Mouse (Mus musculus): Measurements from ENCODE around the gene Ifit2. TPM values are rescaled to one million over a fixed set of nuclear protein-coding genes. Genes with fewer than 3 reads are reported as not detected.
"Not testable (repeated sequence)": the region's sequence is repeated elsewhere in the genome, so short reads cannot be mapped to it uniquely, and the experiment has no call there.

Gene Ifit2
- polyA plus RNA-seq, 1 experiment from 2014 or later, result 2.5 TPM

- Histone ChIP-seq H3K36me3 (ENCODE audit: control insufficient read depth, insufficient read depth, low read length) (no peaks in the 10 kb centered on the region), H3K4me2 (replicated peaks; ENCODE audit: low read depth) (no peak overlapping the region), H3K4me1 (replicated peaks; ENCODE audit: control insufficient read depth, insufficient read depth) (no peaks in the 10 kb centered on the region), H3K9ac (ENCODE audit: low read length) (no peak overlapping the region), H3K9me3 (ENCODE audit: control insufficient read depth, low read length) (no peaks in the 10 kb centered on the region), H3K4me3 (ENCODE audit: low read depth, low read length) (no peak overlapping the region), H3K27me3 (ENCODE audit: control insufficient read depth, insufficient read depth, low read length) (no peaks in the 10 kb centered on the region), H3K27ac (replicated peaks) (no peak overlapping the region)
- TF ChIP-seq CTCF (IDR thresholded peaks at IDR 0.05; ENCODE audit: low read depth) (no peak), EP300 (optimal IDR thresholded peaks at IDR 0.05) (no peak)
- 69% methylated on average over 1 of the region's 1 CpGs for WGBS
- DNase-seq (ENCODE audit: low spot score), result no peak
- no peak for ATAC-seq (ENCODE audit: low FRiP score, low TSS enrichment)
Measured at GRCm38 (mm10) chr19:34577121-34577520, 26.6 kb downstream of the Ifit2 start.

- H3K27ac ChIP-seq (replicated peaks); H3K27me3 ChIP-seq (ENCODE audit: control insufficient read depth, insufficient read depth, low read length); DNase-seq (ENCODE audit: low spot score); H3K4me3 ChIP-seq (ENCODE audit: low read depth, low read length); H3K36me3 ChIP-seq (ENCODE audit: control insufficient read depth, insufficient read depth, low read length); H3K9me3 ChIP-seq (ENCODE audit: control insufficient read depth, low read length); H3K4me2 ChIP-seq (replicated peaks; ENCODE audit: low read depth); H3K4me1 ChIP-seq (replicated peaks; ENCODE audit: control insufficient read depth, insufficient read depth); H3K9ac ChIP-seq (ENCODE audit: low read length): not testable (repeated sequence)
- peak; percentile 65 for ATAC-seq (ENCODE audit: low FRiP score, low TSS enrichment)
- WGBS, result 79% methylated on average over 2 of the region's 2 CpGs
Measured at GRCm38 (mm10) chr19:34582696-34583095, 32.2 kb downstream of the Ifit2 start.

GRCm38 (mm10) chr19:34583126-34583766 lies 32.8 kb downstream of the Ifit2 start, which contains the start of gene Ifit3:
Gene Ifit3 (plus strand): TSS chr19:34583531.
- not testable (repeated sequence) for H3K27ac ChIP-seq (replicated peaks); H3K36me3 ChIP-seq (ENCODE audit: control insufficient read depth, insufficient read depth, low read length); DNase-seq (ENCODE audit: low spot score); H3K9ac ChIP-seq (ENCODE audit: low read length); H3K4me1 ChIP-seq (replicated peaks; ENCODE audit: control insufficient read depth, insufficient read depth); H3K4me3 ChIP-seq (ENCODE audit: low read depth, low read length); H3K9me3 ChIP-seq (ENCODE audit: control insufficient read depth, low read length); H3K4me2 ChIP-seq (replicated peaks; ENCODE audit: low read depth); H3K27me3 ChIP-seq (ENCODE audit: control insufficient read depth, insufficient read depth, low read length)
- peak; percentile 84 for ATAC-seq (ENCODE audit: low FRiP score, low TSS enrichment)
- 38% methylated on average over 2 of the region's 2 CpGs for WGBS

GRCm38 (mm10) chr19:34585740-34586458 lies 35.4 kb downstream of the Ifit2 start:
- H3K27ac ChIP-seq (replicated peaks); H3K4me2 ChIP-seq (replicated peaks; ENCODE audit: low read depth); H3K27me3 ChIP-seq (ENCODE audit: control insufficient read depth, insufficient read depth, low read length); ATAC-seq (ENCODE audit: low FRiP score, low TSS enrichment); H3K4me3 ChIP-seq (ENCODE audit: low read depth, low read length); H3K9ac ChIP-seq (ENCODE audit: low read length); DNase-seq (ENCODE audit: low spot score); H3K4me1 ChIP-seq (replicated peaks; ENCODE audit: control insufficient read depth, insufficient read depth); H3K9me3 ChIP-seq (ENCODE audit: control insufficient read depth, low read length); H3K36me3 ChIP-seq (ENCODE audit: control insufficient read depth, insufficient read depth, low read length): not testable (repeated sequence)
- TF ChIP-seq CTCF (IDR thresholded peaks at IDR 0.05; ENCODE audit: low read depth), result peak; percentile 27
- WGBS, result 62% methylated on average over 5 of the region's 5 CpGs

GRCm38 (mm10) chr19:34587898-34588692 lies 37.6 kb downstream of the Ifit2 start:
- not testable (repeated sequence) for DNase-seq (ENCODE audit: low spot score); ATAC-seq (ENCODE audit: low FRiP score, low TSS enrichment); H3K36me3 ChIP-seq (ENCODE audit: control insufficient read depth, insufficient read depth, low read length)

GRCm38 (mm10) chr19:34588959-34589358 lies 38.5 kb downstream of the Ifit2 start:
- H3K27me3 ChIP-seq (ENCODE audit: control insufficient read depth, insufficient read depth, low read length), result no peaks in the 10 kb centered on the region
- H3K4me1 ChIP-seq (replicated peaks; ENCODE audit: control insufficient read depth, insufficient read depth), result no peaks in the 10 kb centered on the region
- no peak overlapping the region for H3K27ac ChIP-seq (replicated peaks)
- no peak overlapping the region for H3K4me2 ChIP-seq (replicated peaks; ENCODE audit: low read depth)
- ATAC-seq (ENCODE audit: low FRiP score, low TSS enrichment) (no peak), DNase-seq (ENCODE audit: low spot score) (no peak)
- H3K36me3 ChIP-seq (ENCODE audit: control insufficient read depth, insufficient read depth, low read length), result no peaks in the 10 kb centered on the region
- H3K4me3 ChIP-seq (ENCODE audit: low read depth, low read length), result no peak overlapping the region
- peak; percentile 38; the same call in 1 of the 2 replicates for TF ChIP-seq CTCF (IDR thresholded peaks at IDR 0.05; ENCODE audit: low read depth)
- no peak for TF ChIP-seq EP300 (optimal IDR thresholded peaks at IDR 0.05)
- no peak overlapping the region for H3K9ac ChIP-seq (ENCODE audit: low read length)
- no peaks in the 10 kb centered on the region for H3K9me3 ChIP-seq (ENCODE audit: control insufficient read depth, low read length)

More at GRCm38 (mm10) chr19:34587898-34588692, 37.6 kb downstream of the Ifit2 start:
- not testable (repeated sequence) for H3K4me2 ChIP-seq (replicated peaks; ENCODE audit: low read depth); H3K9ac ChIP-seq (ENCODE audit: low read length); H3K9me3 ChIP-seq (ENCODE audit: control insufficient read depth, low read length); H3K27me3 ChIP-seq (ENCODE audit: control insufficient read depth, insufficient read depth, low read length); H3K4me1 ChIP-seq (replicated peaks; ENCODE audit: control insufficient read depth, insufficient read depth); H3K27ac ChIP-seq (replicated peaks); H3K4me3 ChIP-seq (ENCODE audit: low read depth, low read length)
- 71% methylated on average over 6 of the region's 12 CpGs for WGBS

Data from stomach, postnatal 0 days (tissue).